Mouse (Mus musculus) G1E-ER4 (cell line): ENCODE results near the gene Spata18. TPM values are rescaled to one million over a fixed set of nuclear protein-coding genes. Genes with fewer than 3 reads are reported as not detected.

ENCODE experiments used
- GATA1 ChIP-seq: IDR thresholded peaks from one replicate; pipeline ENCODE4 v1.8.0; 2012; ENCODE audit warnings: low read length, inconsistent platforms
- polyA plus RNA-seq: library from polyadenylated mRNA; stranded (reverse); fragments of >175 nt; gene quantifications from 2 replicates; pipeline ENCODE4 v1.2.3, GENCODE M21; 2012

Gene Spata18
- polyA plus RNA-seq, 1 experiment, result not detected

- TF ChIP-seq GATA1, result no peak
These were observed 13.7 kb upstream of the Spata18 start for GRCm38 (mm10) chr5:73637337-73638107.

- no peak for TF ChIP-seq GATA1
These were observed 10.1 kb upstream of the Spata18 start for GRCm38 (mm10) chr5:73641058-73641457.

GRCm38 (mm10) chr5:73642091-73642490 is 9.1 kb upstream of the Spata18 start:
- no peak for TF ChIP-seq GATA1

- TF ChIP-seq GATA1, result no peak
These were observed 3.8 kb upstream of the Spata18 start, which contains the start of gene Sgcb for GRCm38 (mm10) chr5:73647261-73647900. Sgcb (minus strand) TSS chr5:73647790.

- TF ChIP-seq GATA1, result no peak
These were observed 714 bp upstream of the Spata18 start for GRCm38 (mm10) chr5:73650365-73650964.

- no peak for TF ChIP-seq GATA1
These were observed 649 bp downstream of the Spata18 start for GRCm38 (mm10) chr5:73651855-73652201.

DNA sequence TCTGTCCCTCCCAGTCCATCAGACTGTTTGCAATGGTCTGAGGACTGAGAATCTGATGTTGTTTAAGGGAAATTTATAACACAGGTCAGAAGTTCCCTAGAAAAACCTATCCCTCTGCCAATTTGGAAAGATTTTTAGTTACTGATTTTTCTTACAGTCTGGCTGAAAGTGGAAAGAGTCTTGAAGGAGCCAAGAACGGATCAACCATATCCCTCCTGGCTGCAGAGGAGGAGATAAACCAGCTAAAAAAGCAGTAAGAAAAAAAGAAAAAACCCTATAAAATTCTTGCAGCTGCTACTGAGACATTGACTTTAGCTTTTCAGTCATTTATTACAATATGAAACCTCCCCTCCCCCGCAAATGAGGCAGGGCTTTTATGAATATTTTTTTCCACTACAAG is 15.5 kb downstream of the Spata18 start:
- TF ChIP-seq GATA1, result no peak

DNA sequence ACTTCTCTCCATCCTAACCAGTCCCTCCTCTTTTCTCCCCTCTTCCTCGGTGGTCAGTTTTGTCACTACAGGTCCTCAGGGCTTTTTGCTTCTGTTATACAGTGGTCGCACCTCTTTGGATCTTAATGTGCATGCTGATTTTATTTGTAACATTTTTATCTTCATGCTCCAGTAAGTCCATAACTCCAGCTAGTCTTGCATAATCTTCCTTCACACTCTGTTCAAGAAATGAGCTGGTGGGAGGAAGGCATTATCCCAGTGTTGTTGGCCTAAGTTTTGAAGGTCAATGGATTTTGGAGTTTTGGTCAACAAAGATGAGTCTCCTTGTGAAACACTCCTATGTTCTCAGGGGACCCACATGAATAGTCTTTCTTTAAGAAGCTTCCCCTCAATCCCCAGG is 16.7 kb downstream of the Spata18 start:
- TF ChIP-seq GATA1, result no peak

GRCm38 (mm10) chr5:73669386-73669785 is 18.2 kb downstream of the Spata18 start:
- TF ChIP-seq GATA1, result no peak

GRCm38 (mm10) chr5:73675604-73676003 is 24.4 kb downstream of the Spata18 start:
- TF ChIP-seq GATA1, result no peak

DNA sequence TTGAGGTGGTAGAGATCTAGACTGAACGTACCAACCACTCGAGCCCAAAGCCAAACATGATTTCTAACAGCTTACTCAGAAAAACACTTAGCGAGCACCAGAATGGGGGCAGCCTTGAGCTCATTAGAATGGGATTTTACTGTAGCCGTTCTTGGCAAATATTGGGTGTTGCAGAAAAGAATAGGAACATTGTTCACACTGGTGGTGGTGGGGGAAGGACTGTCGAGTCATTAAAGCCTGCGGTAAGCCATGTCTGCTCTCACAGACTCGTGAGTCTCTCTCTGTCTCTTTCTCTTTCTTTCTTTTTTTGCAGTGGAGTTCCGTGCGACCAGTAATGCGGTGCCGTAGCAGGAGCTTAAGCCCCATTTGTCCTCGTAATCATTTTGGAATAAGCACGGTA is 25.4 kb downstream of the Spata18 start:
- TF ChIP-seq GATA1, result no peak

GRCm38 (mm10) chr5:73683221-73683620 is 32.0 kb downstream of the Spata18 start:
- no peak for TF ChIP-seq GATA1

DNA sequence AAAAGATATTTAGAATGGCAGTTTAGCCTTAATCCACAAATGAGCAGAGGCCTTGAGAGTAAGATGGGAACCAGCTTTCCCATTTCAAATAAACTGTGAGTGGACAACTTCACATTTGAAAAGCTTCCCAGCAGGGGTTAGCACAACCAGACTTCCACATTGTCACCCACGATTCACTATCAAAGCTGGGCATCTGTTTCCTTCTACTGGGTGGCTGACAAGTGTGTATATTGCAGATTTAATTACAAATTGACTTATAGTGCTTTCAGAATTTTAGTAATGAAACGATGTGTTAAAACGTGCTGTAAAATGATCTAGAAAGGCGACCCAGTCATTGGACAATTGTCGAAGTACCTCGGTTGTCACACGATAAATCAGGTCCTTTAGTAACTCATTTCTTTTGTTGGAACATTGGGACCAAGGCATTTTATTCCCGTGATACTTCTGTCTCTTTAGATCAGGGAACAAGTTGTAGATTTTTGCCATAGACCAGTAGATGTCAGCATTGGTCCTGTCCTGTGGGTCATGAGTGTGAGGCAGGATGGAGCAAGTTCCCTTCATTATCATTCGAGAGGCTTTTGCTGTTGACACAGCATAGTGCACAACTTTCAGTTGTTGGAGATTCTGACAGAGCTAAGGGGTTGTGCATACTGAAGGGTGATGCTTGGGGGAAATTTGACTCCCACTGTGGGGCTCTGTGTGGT is 32.7 kb downstream of the Spata18 start:
- no peak for TF ChIP-seq GATA1

GRCm38 (mm10) chr5:73686149-73686548 is 35.0 kb downstream of the Spata18 start:
- no peak for TF ChIP-seq GATA1

GRCm38 (mm10) chr5:73688576-73688975 is 37.4 kb downstream of the Spata18 start:
- no peak for TF ChIP-seq GATA1

- TF ChIP-seq GATA1, result no peak
These were observed 39.0 kb downstream of the Spata18 start for GRCm38 (mm10) chr5:73690146-73690545.
